Mouse (Mus musculus) heart, adult 2 months (tissue): ENCODE measurements around the gene Msln. TPM values are rescaled to one million over a fixed set of nuclear protein-coding genes. Genes with fewer than 3 reads are reported as not detected.
"Not testable (repeated sequence)": the region's sequence is repeated elsewhere in the genome, so short reads cannot be mapped to it uniquely, and the experiment has no call there.

Experiments
- DNase-seq, 2 experiments: peaks; one replicate each; pipeline ENCODE4 v3.0.0; 2021
- H3K27ac ChIP-seq: fragments of 200-600 bp; 2 replicates; pipeline ENCODE4 v1.8.1; 2022
- H3K27me3 ChIP-seq: fragments of 200-500 bp; 2 replicates; pipeline ENCODE4 v1.6.1; 2012; ENCODE audit warnings: mild to moderate bottlenecking, low read length, inconsistent platforms, mixed read lengths; ENCODE audit not compliant: control insufficient read depth, insufficient read depth
- H3K36me3 ChIP-seq: fragments of 200-500 bp; 2 replicates; pipeline ENCODE4 v1.6.1; 2012; ENCODE audit warnings: low read length, inconsistent platforms; ENCODE audit not compliant: control insufficient read depth, insufficient read depth
- H3K4me1 ChIP-seq: fragments of 200-500 bp; 2 replicates; pipeline ENCODE4 v1.6.1; 2011; ENCODE audit warnings: low read length; ENCODE audit not compliant: control insufficient read depth, insufficient read depth
- H3K4me3 ChIP-seq: fragments of 200-600 bp; 2 replicates; pipeline ENCODE4 v1.8.1; 2022
- H3K79me2 ChIP-seq: fragments of 200-500 bp; replicated peaks from 2 replicates; pipeline ENCODE4 v1.6.1; 2012; ENCODE audit warnings: mild to moderate bottlenecking, inconsistent platforms, low read length, moderate library complexity, mixed read lengths; ENCODE audit not compliant: control insufficient read depth, insufficient read depth
- H3K9ac ChIP-seq: fragments of 200-500 bp; 2 replicates; pipeline ENCODE4 v1.6.1; 2012; ENCODE audit warnings: low read depth, mild to moderate bottlenecking, control low read depth, inconsistent platforms, low read length, mixed read lengths
- CTCF ChIP-seq: fragments of 200-600 bp; IDR thresholded peaks from 2 replicates; pipeline ENCODE4 v1.8.1; 2022; ENCODE audit warnings: antibody characterized with exemption, mild to moderate bottlenecking, moderate library complexity
- EP300 ChIP-seq: fragments of 200-500 bp; IDR thresholded peaks from 2 replicates; pipeline ENCODE4 v1.6.1; 2011; ENCODE audit warnings: low read depth, low read length, control low read depth; ENCODE audit not compliant: insufficient read depth
- POLR2A ChIP-seq: fragments of 200-500 bp; IDR thresholded peaks from 2 replicates; pipeline ENCODE4 v1.6.1; 2011; ENCODE audit warnings: mild to moderate bottlenecking, low read depth, low read length, control low read depth; ENCODE audit not compliant: insufficient read depth
- WGBS: fragments of 180-500 bp; shearing (Covaris S2); methylation state at CpG from one replicate; pipeline ENCODE4 v1.1.7; 2018; 5-methylcytosine and 5-hydroxymethylcytosine counted together
- intact Hi-C: fragments of 180-260 bp; cut with DNase I; formaldehyde crosslinking; loops from one replicate; pipeline ENCODE4 v1.15.1; 2025
- polyA plus RNA-seq: library from polyadenylated mRNA; depleted of rRNA; stranded (reverse); fragments of >200 nt; gene quantifications from 2 replicates; pipeline ENCODE4 v1.2.3, GENCODE M21; 2012
- total RNA-seq, 2 experiments: library from RNA; stranded (reverse); gene quantifications; 2 replicates each; pipeline ENCODE4 v1.2.3; 2021

Msln gene
- total and polyA plus RNA-seq, 3 experiments, result 13.2 to 24.7 (median 16.6) TPM

- H3K4me1 ChIP-seq, result no peaks in the 10 kb centered on the region
- DNase-seq, result no peak
- H3K79me2 ChIP-seq, result no peaks in the 10 kb centered on the region
- H3K9ac ChIP-seq, result no peak overlapping the region
- H3K27ac ChIP-seq, result no peak overlapping the region
- H3K36me3 ChIP-seq, result no peaks in the 10 kb centered on the region
- 80% methylated on average over 4 of the region's 4 CpGs for WGBS
- no peak for TF ChIP-seq EP300
- TF ChIP-seq CTCF, result no peak
- TF ChIP-seq POLR2A, result no peak
- no peak overlapping the region for H3K4me3 ChIP-seq
- intact Hi-C loops, result no loop called here
- no peaks in the 10 kb centered on the region for H3K27me3 ChIP-seq
Observed at GRCm38 (mm10) chr17:25755086-25755485, 908 bp upstream of the Msln start.

- WGBS, result 20% methylated on average over 5 of the region's 5 CpGs
- H3K9ac ChIP-seq, result no peak overlapping the region
- no peaks in the 10 kb centered on the region for H3K36me3 ChIP-seq
- DNase-seq, result peak; percentile 33 to 47
- TF ChIP-seq POLR2A (no peak), EP300 (no peak)
- no peaks in the 10 kb centered on the region for H3K4me1 ChIP-seq
- no peaks in the 10 kb centered on the region for H3K79me2 ChIP-seq
- no peak overlapping the region for H3K4me3 ChIP-seq
- intact Hi-C loops, result no loop called here
- no peak overlapping the region for H3K27ac ChIP-seq
- H3K27me3 ChIP-seq, result no peaks in the 10 kb centered on the region
Observed at GRCm38 (mm10) chr17:25751446-25751845, 2.7 kb downstream of the Msln start.

GRCm38 (mm10) chr17:25749314-25749713 is 4.9 kb downstream of the Msln start:
- 81% methylated on average over 6 of the region's 6 CpGs for WGBS
- intact Hi-C loops, result no loop called here
- Histone ChIP-seq H3K4me1 (no peaks in the 10 kb centered on the region), H3K9ac (no peak overlapping the region), H3K36me3 (no peaks in the 10 kb centered on the region), H3K79me2 (no peaks in the 10 kb centered on the region), H3K27ac (no peak overlapping the region), H3K27me3 (no peaks in the 10 kb centered on the region), H3K4me3 (no peak overlapping the region)
- TF ChIP-seq CTCF (no peak), EP300 (no peak), POLR2A (no peak)
- DNase-seq, result no peak

- Histone ChIP-seq H3K36me3 (no peaks in the 10 kb centered on the region), H3K4me3 (no peak overlapping the region), H3K79me2 (no peaks in the 10 kb centered on the region), H3K9ac (no peak overlapping the region), H3K27ac (no peak overlapping the region), H3K4me1 (no peaks in the 10 kb centered on the region), H3K27me3 (no peaks in the 10 kb centered on the region)
- intact Hi-C loops, result no loop called here
- WGBS, result 78% methylated on average over 4 of the region's 4 CpGs
- TF ChIP-seq CTCF (no peak), EP300 (no peak), POLR2A (no peak)
- no peak for DNase-seq
Observed at GRCm38 (mm10) chr17:25748238-25748637, 5.9 kb downstream of the Msln start.

GRCm38 (mm10) chr17:25744311-25744710 is 9.9 kb downstream of the Msln start:
- Histone ChIP-seq H3K36me3 (no peaks in the 10 kb centered on the region), H3K79me2 (no peaks in the 10 kb centered on the region), H3K27me3 (no peaks in the 10 kb centered on the region), H3K27ac (no peak overlapping the region), H3K9ac (no peak overlapping the region), H3K4me3 (no peak overlapping the region), H3K4me1 (no peaks in the 10 kb centered on the region)
- no peak for DNase-seq
- WGBS, result 70% methylated on average over 10 of the region's 10 CpGs
- TF ChIP-seq EP300 (no peak), POLR2A (no peak), CTCF (no peak)
- intact Hi-C loops, result no loop called here

GRCm38 (mm10) chr17:25743831-25744230 is 10.3 kb downstream of the Msln start:
- H3K79me2 ChIP-seq, result no peaks in the 10 kb centered on the region
- H3K4me1 ChIP-seq, result no peaks in the 10 kb centered on the region
- intact Hi-C loops, result no loop called here
- WGBS, result 77% methylated on average over 9 of the region's 9 CpGs
- no peaks in the 10 kb centered on the region for H3K27me3 ChIP-seq
- DNase-seq, result no peak
- H3K9ac ChIP-seq, result no peak overlapping the region
- TF ChIP-seq CTCF (no peak), EP300 (no peak), POLR2A (no peak)
- H3K27ac ChIP-seq, result no peak overlapping the region
- H3K36me3 ChIP-seq, result no peaks in the 10 kb centered on the region
- no peak overlapping the region for H3K4me3 ChIP-seq

- H3K4me3 ChIP-seq, H3K9ac ChIP-seq, H3K27ac ChIP-seq, H3K36me3 ChIP-seq, intact Hi-C loops, H3K79me2 ChIP-seq, H3K27me3 ChIP-seq, DNase-seq, H3K4me1 ChIP-seq: not testable (repeated sequence)
- 60% methylated on average over 12 of the region's 12 CpGs for WGBS
Observed at GRCm38 (mm10) chr17:25741471-25741870, 12.7 kb downstream of the Msln start.
